ENCODE assay signal across 7 mouse cellular contexts in genomic region chr17:15705303-15706284, GRCm38 (mm10). TPM values are rescaled to one million over a fixed set of nuclear protein-coding genes. Genes with fewer than 3 reads are reported as not detected.
DNase-seq lines count a peak whose midpoint lies in the region; ATAC-seq lines count a peak whose summit lies in the region.

No protein-coding gene starts in this region.

- H3K27me3 ChIP-seq in midbrain, embryonic 10.5 days (ENCODE audit: low read depth, poor library complexity, severe bottlenecking) = no peaks in the 10 kb centered on the region

- intact Hi-C loops in left cerebral cortex, postnatal 4 days (cut with DNase I) = loop anchor here (10.0 kb wide), 1 partner anchor 141 kb away; the partner anchor contains the start of gene Prdm9

- ATAC-seq in activated CD4-positive, CD25-positive, alpha-beta regulatory T cell, adult 4 months = peak; percentile 83
- peak; percentile 64 for ATAC-seq in common myeloid progenitor, adult 5-6 weeks (replicated peaks; ENCODE audit: low read depth, poor library complexity, severe bottlenecking)

- H3K36me3 ChIP-seq in midbrain, embryonic 10.5 days = peaks cover 38% of the 10 kb centered on the region

- H3K4me1 ChIP-seq in midbrain, embryonic 10.5 days = peaks cover 33% of the 10 kb centered on the region

- H3K9me3 ChIP-seq in midbrain, embryonic 10.5 days (replicated peaks) = no peaks in the 10 kb centered on the region

- 1% methylated on average over 82 of the region's 89 CpGs for WGBS in midbrain, embryonic 10.5 days

- peak overlapping the region; percentile 97 for H3K27ac ChIP-seq in midbrain, embryonic 10.5 days (replicated peaks)

- DNase-seq in gastrocnemius, postnatal 10 days = peak; percentile 57
- peak; percentile 89 for DNase-seq in induced T-regulatory cell, adult 2 months (ENCODE audit: low read depth)
- DNase-seq in left cerebral cortex, postnatal 4 days = peak; percentile 40
- DNase-seq in midbrain, embryonic 10.5 days (ENCODE audit: low spot score) = peak; percentile 71
- peak; percentile 39 for DNase-seq in right cerebral cortex, postnatal 4 days

- peak overlapping the region; percentile 94 for H3K4me3 ChIP-seq in midbrain, embryonic 10.5 days

RNA-seq across cellular contexts. Expression of gene Chd1, which starts 0.8 kb away (rescaled TPM):
- polyA plus RNA-seq in activated CD4-positive, CD25-positive, alpha-beta regulatory T cell, adult 4 months (2017; shearing (Covaris generic)) = 10 to 100 TPM; 16.3 to 17.3 TPM
- total RNA-seq in common myeloid progenitor, adult 5-6 weeks (2017) = 75.5 and 100 TPM in 2 replicates
- 10 to 100 TPM; 16.2 to 21.9 TPM for total RNA-seq in gastrocnemius, postnatal 10 days (2021)
- total RNA-seq in left cerebral cortex, postnatal 4 days (2021) = 10 to 100 TPM; 28.5 to 29.1 TPM
- polyA plus RNA-seq in midbrain, embryonic 10.5 days (2016; fragmentation: Nextera tagmentation; extraction: Ambion mirVana) = 36.3 and 39.0 TPM in 2 replicates

Comparison
In these comparisons a context has a peak if more than half of its experiments do, and no peak if none do; other contexts are left out.
1. Peak in every context shown above with its lines: DNase-seq, ATAC-seq, H3K4me3 ChIP-seq and H3K27ac ChIP-seq.
2. DNase-seq: peak in every context shown above with its lines; median percentile 89 in induced T-regulatory cell, adult 2 months; 71 in midbrain, embryonic 10.5 days; 57 in gastrocnemius, postnatal 10 days; 40 in left cerebral cortex, postnatal 4 days; 39 in right cerebral cortex, postnatal 4 days.